Mouse (Mus musculus) lung, postnatal 0 days (tissue): ENCODE measurements at regions not wholly inside any gene's neighbourhood (a gene's known extent, or its start where the extent isn't known, plus 50 kb on each side); places are given as distances from the start of the nearest gene placed in this dataset.

Experiments used
- CTCF ChIP-seq: IDR thresholded peaks from 2 replicates; pipeline ENCODE4 v1.5.1; 2016; ENCODE audit warnings: antibody characterized with exemption, mild to moderate bottlenecking
- EP300 ChIP-seq: IDR thresholded peaks from 2 replicates; pipeline ENCODE4 v1.6.1; 2016; ENCODE audit warnings: antibody characterized with exemption, mild to moderate bottlenecking, control low read depth

DNA sequence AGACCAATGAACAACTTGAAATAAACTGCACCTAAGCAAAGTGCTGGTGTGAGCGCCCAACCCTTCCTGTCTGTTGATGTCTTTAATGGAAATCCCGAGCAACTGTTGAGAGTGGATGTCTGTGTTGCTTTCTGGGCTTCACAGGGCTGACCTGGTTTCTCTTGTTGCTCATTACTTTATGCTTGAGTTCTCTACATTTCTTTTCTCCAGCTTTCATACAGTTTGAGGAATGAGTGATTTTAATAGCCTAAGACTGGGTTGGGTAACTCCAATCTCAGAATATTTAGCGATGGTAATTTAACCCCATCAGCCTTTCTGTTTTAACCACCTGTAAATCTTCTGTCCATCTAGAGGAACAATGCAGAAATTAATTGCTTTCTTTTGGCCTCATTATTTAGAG lies 890.2 kb upstream of the Sel1l start:
- no peak for TF ChIP-seq CTCF
- no peak for TF ChIP-seq EP300
